Mouse (Mus musculus): ENCODE measurements around the gene Psg16.

GRCm38 (mm10) chr7:17055287-17055946 is 18.4 kb upstream of the Psg16 start:
- TF ChIP-seq EP300 (optimal IDR thresholded peaks at IDR 0.05): no peak
- TF ChIP-seq CTCF (IDR thresholded peaks at IDR 0.05; ENCODE audit: low read depth): no peak

All from stomach, postnatal 0 days (tissue).